13 mouse cellular contexts compared by ENCODE assay signal in genomic region chr12:77025431-77025879, GRCm38 (mm10).
DNase-seq lines count a peak whose midpoint lies in the region; ATAC-seq lines count a peak whose summit lies in the region.
"Had no signal": no experiment of that assay in that cellular context is flagged by ENCODE, and none has a peak within 500 bp of the region (broad histone marks: within the 10 kb centered on the region; RNA-seq: fewer than 3 reads in every experiment).

No protein-coding gene starts in this region.

- no peaks in the 10 kb centered on the region for H3K9me3 ChIP-seq in forebrain, embryonic 11.5 days (ENCODE audit: control insufficient read depth, low read length)
- no peaks in the 10 kb centered on the region for H3K9me3 ChIP-seq in forebrain, embryonic 12.5 days
- H3K9me3 ChIP-seq: embryonic facial prominence, embryonic 12.5 days; limb, embryonic 15.5 days had no signal

- 80% methylated on average over 7 of the region's 7 CpGs for WGBS in forebrain, embryonic 11.5 days
- 77% methylated on average over 7 of the region's 7 CpGs for WGBS in forebrain, embryonic 12.5 days

- H3K4me1 ChIP-seq in forebrain, embryonic 11.5 days (replicated peaks; ENCODE audit: control insufficient read depth, insufficient read depth, low read length), result peaks cover 6% of the 10 kb centered on the region; the same call in 1 of the 2 replicates
- peaks cover 22% of the 10 kb centered on the region for H3K4me1 ChIP-seq in forebrain, embryonic 12.5 days

- H3K27ac ChIP-seq in forebrain, embryonic 11.5 days (ENCODE audit: low read depth, low read length), result no peak overlapping the region
- no peak overlapping the region for H3K27ac ChIP-seq in forebrain, embryonic 12.5 days
- H3K27ac ChIP-seq: embryonic facial prominence, embryonic 12.5 days; limb, embryonic 15.5 days had no signal

- no peak overlapping the region for H3K4me2 ChIP-seq in forebrain, embryonic 11.5 days (ENCODE audit: low read depth, low read length, severe bottlenecking)
- no peak overlapping the region for H3K4me2 ChIP-seq in forebrain, embryonic 12.5 days
- H3K4me2 ChIP-seq: embryonic facial prominence, embryonic 12.5 days; limb, embryonic 15.5 days had no signal

- no peak overlapping the region for H3K4me3 ChIP-seq in forebrain, embryonic 11.5 days (ENCODE audit: low read depth, low read length)
- H3K4me3 ChIP-seq in forebrain, embryonic 12.5 days (replicated peaks), result no peak overlapping the region
- H3K4me3 ChIP-seq: embryonic facial prominence, embryonic 12.5 days; limb, embryonic 15.5 days had no signal

- H3K9ac ChIP-seq in forebrain, embryonic 11.5 days (ENCODE audit: low read length), result no peak overlapping the region
- no peak overlapping the region for H3K9ac ChIP-seq in forebrain, embryonic 12.5 days
- H3K9ac ChIP-seq: embryonic facial prominence, embryonic 12.5 days; limb, embryonic 15.5 days had no signal

- ATAC-seq in forebrain, embryonic 11.5 days (replicated peaks; ENCODE audit: low FRiP score), result no peak
- no peak for ATAC-seq in forebrain, embryonic 12.5 days (ENCODE audit: low FRiP score)
- 0 out of 2 replicates have a peak, but pooled peaks have one; percentile 40 for ATAC-seq in monocyte, adult 5-6 weeks (replicated peaks; ENCODE audit: insufficient number of reproducible peaks, low FRiP score, low TSS enrichment, poor library complexity, severe bottlenecking)
- ATAC-seq: forebrain, embryonic 16.5 days; inflammation-experienced regulatory T-cells, adult 6 months had no signal

- no peaks in the 10 kb centered on the region for H3K27me3 ChIP-seq in forebrain, embryonic 11.5 days (ENCODE audit: control insufficient read depth, insufficient read depth, low read length)
- peaks cover 17% of the 10 kb centered on the region; the same call in 1 of the 2 replicates for H3K27me3 ChIP-seq in forebrain, embryonic 12.5 days
- H3K27me3 ChIP-seq: limb, embryonic 15.5 days had no signal

- peak; percentile 22 for DNase-seq in forebrain, embryonic 11.5 days (ENCODE audit: low spot score)
- DNase-seq in lung, postnatal 4 days, result peak; percentile 54 to 77
- DNase-seq in lung, postnatal 25 days (ENCODE audit: low spot score), result no peak
- DNase-seq in cerebellum, postnatal 36 days, result peak; percentile 31 to 34
- DNase-seq in kidney, postnatal 36 days, result no peak
- DNase-seq in adrenal gland, postnatal 10 days, result no peak
- DNase-seq: thymus, postnatal 36 days had no signal

- H3K36me3 ChIP-seq in forebrain, embryonic 11.5 days (ENCODE audit: control insufficient read depth, insufficient read depth, low read length), result no peaks in the 10 kb centered on the region
- no peaks in the 10 kb centered on the region for H3K36me3 ChIP-seq in forebrain, embryonic 12.5 days (replicated peaks)
- H3K36me3 ChIP-seq: embryonic facial prominence, embryonic 12.5 days; limb, embryonic 15.5 days had no signal

Comparison
In these comparisons a context has a peak if more than half of its experiments do, and no peak if none do; other contexts are left out.
1. DNase-seq: peak in forebrain, embryonic 11.5 days (single experiment), lung, postnatal 4 days (2 of 2) and cerebellum, postnatal 36 days (2 of 2); none in lung, postnatal 25 days (single experiment), kidney, postnatal 36 days (0 of 2) and adrenal gland, postnatal 10 days (single experiment).